Mouse (Mus musculus) kidney, adult 8-10 months (tissue): ENCODE measurements around the gene Ddx39b.

Experiments used
- DNase-seq, 2 experiments: peaks; one replicate each; pipeline ENCODE4 v3.0.0; 2022

Gene Ddx39b

GRCm38 (mm10) chr17:35245731-35246623 is 4.4 kb downstream of the Ddx39b start:
- no peak for DNase-seq

GRCm38 (mm10) chr17:35247144-35247543 is 5.6 kb downstream of the Ddx39b start:
- DNase-seq = peak in 1 of 2 experiments; percentile 64

- DNase-seq = no peak
These were observed 7.4 kb downstream of the Ddx39b start for GRCm38 (mm10) chr17:35248986-35249385.

GRCm38 (mm10) chr17:35249451-35250197 is 8.1 kb downstream of the Ddx39b start:
- no peak for DNase-seq

- peak in 1 of 2 experiments; percentile 8 for DNase-seq
These were observed 9.0 kb downstream of the Ddx39b start for GRCm38 (mm10) chr17:35250348-35251120.

GRCm38 (mm10) chr17:35251162-35251719 is 9.7 kb downstream of the Ddx39b start:
- no peak for DNase-seq

- DNase-seq = no peak
These were observed 10.4 kb downstream of the Ddx39b start for GRCm38 (mm10) chr17:35251981-35252380.

GRCm38 (mm10) chr17:35252619-35253292 is 11.2 kb downstream of the Ddx39b start:
- DNase-seq = peak in 1 of 2 experiments; percentile 4

- no peak for DNase-seq
These were observed 11.9 kb downstream of the Ddx39b start for GRCm38 (mm10) chr17:35253293-35254093.

- DNase-seq = peak; percentile 64 to 78
These were observed 12.9 kb downstream of the Ddx39b start for GRCm38 (mm10) chr17:35254241-35255098.

GRCm38 (mm10) chr17:35255301-35255700 is 13.8 kb downstream of the Ddx39b start:
- no peak for DNase-seq

GRCm38 (mm10) chr17:35255704-35256103 is 14.2 kb downstream of the Ddx39b start:
- no peak for DNase-seq

- DNase-seq = no peak
These were observed 15.8 kb downstream of the Ddx39b start for GRCm38 (mm10) chr17:35257378-35257777.

GRCm38 (mm10) chr17:35257824-35258491 is 16.4 kb downstream of the Ddx39b start:
- DNase-seq = peak; percentile 95 to 99

GRCm38 (mm10) chr17:35258492-35259478 is 17.2 kb downstream of the Ddx39b start:
- DNase-seq = peak; percentile 60 to 70

- DNase-seq = no peak
These were observed 18.1 kb downstream of the Ddx39b start for GRCm38 (mm10) chr17:35259621-35260020.

- DNase-seq = no peak
These were observed 20.1 kb downstream of the Ddx39b start for GRCm38 (mm10) chr17:35261651-35262050.
